Mouse (Mus musculus): ENCODE results near the gene Slc12a3. TPM values are rescaled to one million over a fixed set of nuclear protein-coding genes. Genes with fewer than 3 reads are reported as not detected.

Slc12a3 gene
- polyA plus RNA-seq, 1 experiment from 2014 or later: 0.06 TPM

- Histone ChIP-seq H3K9me3 (ENCODE audit: control insufficient read depth, low read length) (no peaks in the 10 kb centered on the region), H3K4me3 (ENCODE audit: low read depth, low read length) (no peak overlapping the region), H3K36me3 (ENCODE audit: control insufficient read depth, insufficient read depth, low read length) (no peaks in the 10 kb centered on the region), H3K9ac (ENCODE audit: low read depth, low read length) (no peak overlapping the region), H3K27me3 (ENCODE audit: control insufficient read depth, insufficient read depth, low read length) (no peaks in the 10 kb centered on the region), H3K4me1 (replicated peaks; ENCODE audit: control insufficient read depth, insufficient read depth, low read length) (no peaks in the 10 kb centered on the region), H3K27ac (ENCODE audit: low read depth, low read length) (no peak overlapping the region), H3K4me2 (replicated peaks; ENCODE audit: low read depth, low read length) (no peak overlapping the region)
- 89% methylated on average over 9 of the region's 9 CpGs for WGBS
- no peak for ATAC-seq (ENCODE audit: low FRiP score)
- DNase-seq (ENCODE audit: low spot score): no peak
Observed at GRCm38 (mm10) chr8:94296312-94296991, 32.5 kb upstream of the Slc12a3 start.

- Histone ChIP-seq H3K4me1 (replicated peaks; ENCODE audit: control insufficient read depth, insufficient read depth, low read length) (no peaks in the 10 kb centered on the region), H3K4me3 (ENCODE audit: low read depth, low read length) (no peak overlapping the region), H3K9ac (ENCODE audit: low read depth, low read length) (no peak overlapping the region; the same call in 1 of the 2 replicates), H3K4me2 (replicated peaks; ENCODE audit: low read depth, low read length) (no peak overlapping the region), H3K36me3 (ENCODE audit: control insufficient read depth, insufficient read depth, low read length) (no peaks in the 10 kb centered on the region), H3K9me3 (ENCODE audit: control insufficient read depth, low read length) (no peaks in the 10 kb centered on the region), H3K27ac (ENCODE audit: low read depth, low read length) (no peak overlapping the region), H3K27me3 (ENCODE audit: control insufficient read depth, insufficient read depth, low read length) (no peaks in the 10 kb centered on the region)
- WGBS: 56% methylated on average over 6 of the region's 6 CpGs
- DNase-seq (ENCODE audit: low spot score) (no peak), ATAC-seq (ENCODE audit: low FRiP score) (no peak)
Observed at GRCm38 (mm10) chr8:94297101-94297500, 31.9 kb upstream of the Slc12a3 start.

DNA sequence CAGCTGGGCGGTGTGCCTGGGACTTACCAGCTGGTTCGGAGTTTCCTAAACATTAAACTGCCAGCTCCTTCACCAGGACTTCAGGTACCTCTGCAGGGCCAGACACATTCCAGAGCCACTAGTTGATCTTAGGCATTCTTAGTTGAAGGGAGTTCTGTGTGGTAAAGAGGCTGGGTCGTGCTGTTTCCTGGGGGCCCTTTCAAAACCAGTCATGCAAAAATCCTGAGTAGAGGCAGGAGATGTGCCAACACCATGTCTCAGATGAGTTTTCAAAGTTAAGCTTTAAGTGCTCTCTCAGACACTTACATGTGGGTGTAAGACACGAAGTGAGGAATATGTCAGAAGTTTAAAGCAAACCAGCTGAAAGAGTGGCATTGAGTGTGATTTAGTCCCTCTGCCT, 28.2 kb upstream of the Slc12a3 start:
- Histone ChIP-seq H3K27ac (ENCODE audit: low read depth, low read length) (no peak overlapping the region), H3K4me3 (ENCODE audit: low read depth, low read length) (no peak overlapping the region), H3K36me3 (ENCODE audit: control insufficient read depth, insufficient read depth, low read length) (no peaks in the 10 kb centered on the region), H3K4me1 (replicated peaks; ENCODE audit: control insufficient read depth, insufficient read depth, low read length) (no peaks in the 10 kb centered on the region), H3K9me3 (ENCODE audit: control insufficient read depth, low read length) (no peaks in the 10 kb centered on the region), H3K9ac (ENCODE audit: low read depth, low read length) (no peak overlapping the region), H3K4me2 (replicated peaks; ENCODE audit: low read depth, low read length) (no peak overlapping the region), H3K27me3 (ENCODE audit: control insufficient read depth, insufficient read depth, low read length) (no peaks in the 10 kb centered on the region)
- no peak for DNase-seq (ENCODE audit: low spot score)
- no peak for ATAC-seq (ENCODE audit: low FRiP score)
- 75% methylated on average over 4 of the region's 4 CpGs for WGBS

GRCm38 (mm10) chr8:94304412-94304811, 24.6 kb upstream of the Slc12a3 start:
- Histone ChIP-seq H3K36me3 (ENCODE audit: control insufficient read depth, insufficient read depth, low read length) (no peaks in the 10 kb centered on the region), H3K4me2 (replicated peaks; ENCODE audit: low read depth, low read length) (no peak overlapping the region), H3K9me3 (ENCODE audit: control insufficient read depth, low read length) (no peaks in the 10 kb centered on the region), H3K4me3 (ENCODE audit: low read depth, low read length) (no peak overlapping the region), H3K9ac (ENCODE audit: low read depth, low read length) (no peak overlapping the region), H3K27ac (ENCODE audit: low read depth, low read length) (no peak overlapping the region), H3K4me1 (replicated peaks; ENCODE audit: control insufficient read depth, insufficient read depth, low read length) (no peaks in the 10 kb centered on the region), H3K27me3 (ENCODE audit: control insufficient read depth, insufficient read depth, low read length) (no peaks in the 10 kb centered on the region)
- 91% methylated on average over 2 of the region's 2 CpGs for WGBS
- ATAC-seq (ENCODE audit: low FRiP score) (no peak), DNase-seq (ENCODE audit: low spot score) (no peak)

DNA sequence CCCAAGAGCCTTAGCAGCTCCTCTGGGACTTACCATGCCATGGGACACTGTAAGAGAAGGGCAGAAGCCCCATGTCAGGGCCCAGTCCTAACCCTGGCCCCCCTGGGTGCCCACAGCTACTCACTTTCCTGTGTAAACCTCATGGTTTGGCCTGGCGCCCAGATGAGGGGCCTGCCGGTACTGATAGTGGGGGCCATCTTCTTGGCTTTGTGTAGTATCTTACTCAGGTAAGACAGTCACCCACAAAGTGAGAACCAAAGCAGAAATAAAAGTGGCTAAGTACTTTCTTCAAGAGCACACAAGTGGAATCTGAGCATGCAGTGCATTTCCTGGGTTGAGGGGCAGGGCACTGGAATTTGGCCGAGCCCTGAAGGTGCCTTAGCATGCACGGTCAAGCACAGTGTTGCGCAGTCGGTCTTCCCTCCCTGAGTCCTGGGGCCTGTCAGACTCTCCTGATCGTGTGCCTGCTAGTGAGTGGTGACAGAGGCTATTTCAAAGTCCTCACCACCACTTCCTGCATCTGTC, 21.9 kb upstream of the Slc12a3 start:
- H3K36me3 ChIP-seq (ENCODE audit: control insufficient read depth, insufficient read depth, low read length): no peaks in the 10 kb centered on the region
- DNase-seq (ENCODE audit: low spot score) (no peak), ATAC-seq (ENCODE audit: low FRiP score) (no peak)
- H3K9me3 ChIP-seq (ENCODE audit: control insufficient read depth, low read length): no peaks in the 10 kb centered on the region
- no peak overlapping the region for H3K4me2 ChIP-seq (replicated peaks; ENCODE audit: low read depth, low read length)
- H3K9ac ChIP-seq (ENCODE audit: low read depth, low read length): no peak overlapping the region
- WGBS: 87% methylated on average over 7 of the region's 7 CpGs
- no peak overlapping the region for H3K27ac ChIP-seq (ENCODE audit: low read depth, low read length)
- no peaks in the 10 kb centered on the region for H3K27me3 ChIP-seq (ENCODE audit: control insufficient read depth, insufficient read depth, low read length)
- no peak overlapping the region for H3K4me3 ChIP-seq (ENCODE audit: low read depth, low read length)
- no peaks in the 10 kb centered on the region for H3K4me1 ChIP-seq (replicated peaks; ENCODE audit: control insufficient read depth, insufficient read depth, low read length)

DNA sequence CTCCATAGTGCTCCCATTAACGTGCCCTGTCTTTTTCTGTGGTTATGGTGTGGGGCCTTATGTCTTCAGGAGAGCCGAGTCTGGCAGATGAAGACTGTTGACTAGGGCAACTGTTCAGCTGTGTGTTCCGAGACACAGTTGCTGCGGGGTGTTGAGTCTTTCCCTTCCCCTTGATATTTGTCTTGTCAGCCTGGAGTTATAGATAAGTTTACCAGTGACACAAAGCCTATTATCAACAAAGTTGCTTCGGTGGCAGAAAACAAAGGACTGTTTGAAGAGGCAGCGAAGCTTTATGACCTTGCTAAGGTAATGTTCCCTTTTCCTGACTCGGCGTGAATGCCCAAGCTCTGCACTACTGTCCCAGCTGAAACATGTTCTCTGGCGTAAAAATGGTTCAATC, 21.3 kb upstream of the Slc12a3 start:
- no peak for ATAC-seq (ENCODE audit: low FRiP score)
- Histone ChIP-seq H3K27me3 (ENCODE audit: control insufficient read depth, insufficient read depth, low read length) (no peaks in the 10 kb centered on the region), H3K4me3 (ENCODE audit: low read depth, low read length) (no peak overlapping the region), H3K9me3 (ENCODE audit: control insufficient read depth, low read length) (no peaks in the 10 kb centered on the region), H3K27ac (ENCODE audit: low read depth, low read length) (no peak overlapping the region), H3K36me3 (ENCODE audit: control insufficient read depth, insufficient read depth, low read length) (no peaks in the 10 kb centered on the region), H3K9ac (ENCODE audit: low read depth, low read length) (no peak overlapping the region), H3K4me1 (replicated peaks; ENCODE audit: control insufficient read depth, insufficient read depth, low read length) (no peaks in the 10 kb centered on the region), H3K4me2 (replicated peaks; ENCODE audit: low read depth, low read length) (no peak overlapping the region)
- WGBS: 85% methylated on average over 9 of the region's 9 CpGs
- no peak for DNase-seq (ENCODE audit: low spot score)

- ATAC-seq (ENCODE audit: low FRiP score) (no peak), DNase-seq (ENCODE audit: low spot score) (no peak)
- Histone ChIP-seq H3K36me3 (ENCODE audit: control insufficient read depth, insufficient read depth, low read length) (no peaks in the 10 kb centered on the region), H3K27me3 (ENCODE audit: control insufficient read depth, insufficient read depth, low read length) (no peaks in the 10 kb centered on the region), H3K9me3 (ENCODE audit: control insufficient read depth, low read length) (no peaks in the 10 kb centered on the region), H3K9ac (ENCODE audit: low read depth, low read length) (no peak overlapping the region), H3K4me3 (ENCODE audit: low read depth, low read length) (no peak overlapping the region), H3K27ac (ENCODE audit: low read depth, low read length) (no peak overlapping the region), H3K4me1 (replicated peaks; ENCODE audit: control insufficient read depth, insufficient read depth, low read length) (no peaks in the 10 kb centered on the region), H3K4me2 (replicated peaks; ENCODE audit: low read depth, low read length) (no peak overlapping the region)
- WGBS: 85% methylated on average over 2 of the region's 2 CpGs
Observed at GRCm38 (mm10) chr8:94314069-94314468, 14.9 kb upstream of the Slc12a3 start.

DNA sequence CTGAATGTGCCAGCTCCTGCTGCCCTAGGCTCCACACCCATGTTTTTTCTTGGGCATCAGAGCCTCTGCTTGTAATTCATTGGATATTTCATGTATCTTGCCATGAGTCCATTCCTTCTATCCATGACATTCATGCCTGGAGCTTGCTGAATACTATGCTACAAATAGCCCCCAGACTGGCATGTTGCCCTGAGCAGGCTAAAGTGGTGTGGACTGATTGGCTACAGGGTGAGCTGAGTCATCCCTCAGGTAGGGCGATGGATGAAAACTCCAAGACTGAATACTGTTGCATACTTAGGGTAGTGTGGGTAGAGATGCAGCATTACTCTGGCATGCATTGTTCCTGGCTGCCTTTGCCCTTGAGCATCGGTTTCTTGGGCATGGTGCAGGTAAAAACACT, 11.8 kb upstream of the Slc12a3 start:
- 89% methylated on average over 2 of the region's 2 CpGs for WGBS
- ATAC-seq (ENCODE audit: low FRiP score): no peak
- no peaks in the 10 kb centered on the region for H3K9me3 ChIP-seq (ENCODE audit: control insufficient read depth, low read length)

DNA sequence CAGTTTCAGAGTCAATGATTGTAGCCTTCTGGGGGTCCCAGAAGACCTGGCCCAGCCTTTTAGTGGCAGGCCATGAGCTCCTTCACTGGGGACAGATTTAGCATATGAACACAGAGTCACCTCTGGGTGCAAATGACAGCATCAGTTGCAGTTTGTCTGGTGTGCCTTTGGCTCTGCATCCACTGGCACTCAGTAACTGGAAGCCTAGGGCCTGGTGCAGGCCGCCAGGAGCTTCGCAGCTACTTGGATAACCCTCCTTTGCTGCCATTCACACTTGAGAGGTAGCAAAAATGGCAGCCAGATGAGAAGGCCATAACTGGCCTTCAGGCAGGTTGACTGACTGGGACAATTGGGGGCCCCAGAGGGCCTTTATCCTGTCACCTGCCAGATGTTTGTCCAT, 11.3 kb upstream of the Slc12a3 start:
- no peak overlapping the region for H3K4me2 ChIP-seq (replicated peaks; ENCODE audit: low read depth, low read length)
- H3K27me3 ChIP-seq (ENCODE audit: control insufficient read depth, insufficient read depth, low read length): no peaks in the 10 kb centered on the region
- no peak overlapping the region for H3K9ac ChIP-seq (ENCODE audit: low read depth, low read length)
- no peak overlapping the region for H3K27ac ChIP-seq (ENCODE audit: low read depth, low read length)
- H3K4me3 ChIP-seq (ENCODE audit: low read depth, low read length): no peak overlapping the region
- ATAC-seq (ENCODE audit: low FRiP score): no peak
- no peak for DNase-seq (ENCODE audit: low spot score)
- H3K9me3 ChIP-seq (ENCODE audit: control insufficient read depth, low read length): no peaks in the 10 kb centered on the region
- no peaks in the 10 kb centered on the region for H3K36me3 ChIP-seq (ENCODE audit: control insufficient read depth, insufficient read depth, low read length)
- WGBS: 97% methylated on average over 2 of the region's 2 CpGs
- H3K4me1 ChIP-seq (replicated peaks; ENCODE audit: control insufficient read depth, insufficient read depth, low read length): no peaks in the 10 kb centered on the region

More for the DNA sequence above, 11.8 kb upstream of the Slc12a3 start:
- no peak overlapping the region for H3K4me3 ChIP-seq (ENCODE audit: low read depth, low read length)
- H3K27me3 ChIP-seq (ENCODE audit: control insufficient read depth, insufficient read depth, low read length): no peaks in the 10 kb centered on the region
- H3K4me1 ChIP-seq (replicated peaks; ENCODE audit: control insufficient read depth, insufficient read depth, low read length): no peaks in the 10 kb centered on the region
- no peak overlapping the region for H3K9ac ChIP-seq (ENCODE audit: low read depth, low read length)
- no peak overlapping the region for H3K27ac ChIP-seq (ENCODE audit: low read depth, low read length)
- no peaks in the 10 kb centered on the region for H3K36me3 ChIP-seq (ENCODE audit: control insufficient read depth, insufficient read depth, low read length)
- no peak overlapping the region for H3K4me2 ChIP-seq (replicated peaks; ENCODE audit: low read depth, low read length)
- DNase-seq (ENCODE audit: low spot score): no peak

Data from hindbrain, embryonic 11.5 days (tissue).